Mouse (Mus musculus) T-helper 2 cell (primary cell): Measurements from ENCODE around the gene Clstn2.

ENCODE experiments used
- in situ Hi-C: fragments of 300-600 bp; cut with MboI, MseI; formaldehyde crosslinking; loops from one replicate; pipeline ENCODE4 v1.15.1; 2025; ENCODE audit warnings: high pct_unique_total_duplicates

Gene Clstn2

GRCm38 (mm10) chr9:97774991-97775390 lies 258.0 kb downstream of the Clstn2 start:
- in situ Hi-C loops = no loop called here

- in situ Hi-C loops = no loop called here
Measured at GRCm38 (mm10) chr9:97773911-97774310, 259.1 kb downstream of the Clstn2 start.

DNA sequence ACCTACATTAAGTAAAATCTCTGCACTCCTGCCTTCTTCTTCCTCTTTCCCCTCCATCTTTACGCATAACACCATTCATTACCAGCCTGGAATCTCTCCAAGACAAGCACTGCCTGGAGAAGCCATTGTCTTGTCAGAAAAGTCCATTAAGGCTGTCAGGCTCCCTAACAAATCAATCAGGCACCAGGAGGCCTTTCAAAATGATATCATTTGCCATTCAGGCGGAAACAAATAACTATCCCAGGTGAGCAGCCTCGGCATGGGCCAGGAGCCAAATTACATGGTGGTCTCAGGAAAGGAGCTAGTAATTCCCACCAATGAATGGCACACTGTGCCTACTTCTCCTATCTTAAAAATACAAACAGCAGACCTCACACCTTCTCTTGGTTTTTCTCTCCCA lies 260.6 kb downstream of the Clstn2 start:
- in situ Hi-C loops = no loop called here

- in situ Hi-C loops = no loop called here
Measured at GRCm38 (mm10) chr9:97769331-97769730, 263.6 kb downstream of the Clstn2 start.

DNA sequence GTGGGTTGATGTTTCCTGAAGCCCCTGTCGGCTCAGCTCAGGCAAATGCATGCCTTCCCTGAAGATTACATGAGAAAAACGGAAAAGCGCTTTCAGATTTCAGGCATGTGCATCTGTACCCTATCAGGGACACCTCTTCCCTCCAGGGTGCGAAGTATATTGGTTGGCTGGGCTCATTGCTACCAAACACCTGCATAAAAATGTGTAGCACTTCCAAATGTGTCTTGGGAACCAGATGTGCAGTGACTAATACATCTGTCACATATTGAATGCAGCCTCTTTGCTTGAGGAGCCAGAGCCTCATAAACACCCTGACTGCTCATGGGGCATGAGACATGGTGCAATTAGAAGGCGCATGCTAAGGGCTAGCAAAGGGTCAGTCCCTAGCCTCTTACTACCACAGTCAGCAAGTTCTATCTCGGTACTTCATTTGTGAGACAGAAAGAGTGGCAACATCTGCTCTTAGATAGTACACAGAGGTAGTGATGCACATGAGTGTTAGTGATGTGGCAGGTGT lies 267.7 kb downstream of the Clstn2 start:
- in situ Hi-C loops = no loop called here

GRCm38 (mm10) chr9:97763048-97763447 lies 269.9 kb downstream of the Clstn2 start:
- in situ Hi-C loops = no loop called here

DNA sequence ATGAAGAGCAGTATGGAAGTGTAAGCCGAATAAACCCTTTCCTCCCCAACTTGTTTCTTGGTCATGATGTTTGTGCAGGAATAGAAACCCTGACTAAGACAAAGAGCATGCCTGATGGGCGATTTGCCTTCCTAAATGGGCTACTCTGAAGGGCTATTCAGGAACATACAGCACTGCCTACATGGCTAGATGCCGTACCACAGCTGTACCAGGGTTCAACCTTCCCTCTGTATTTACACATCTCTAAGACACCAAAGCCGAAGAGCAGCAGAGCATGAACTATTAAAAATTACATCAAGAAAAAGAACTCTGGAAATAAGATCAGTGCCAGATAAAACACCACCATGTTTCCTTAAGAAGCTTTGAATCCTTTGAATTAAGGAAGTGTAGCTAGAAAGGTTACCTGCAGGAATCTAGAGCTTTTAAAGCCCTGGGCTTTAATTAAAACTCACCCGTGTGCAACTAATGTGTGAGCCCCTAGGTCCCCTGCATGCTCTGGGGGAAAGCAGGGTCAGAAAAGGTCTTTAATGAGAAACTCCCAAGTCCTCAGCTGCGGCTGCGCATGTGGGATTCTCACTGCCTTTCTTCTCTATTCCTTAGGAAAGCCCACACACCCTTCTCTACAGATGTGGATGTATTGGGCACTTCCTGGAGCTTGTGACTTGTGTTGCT lies 277.2 kb downstream of the Clstn2 start:
- in situ Hi-C loops = no loop called here

DNA sequence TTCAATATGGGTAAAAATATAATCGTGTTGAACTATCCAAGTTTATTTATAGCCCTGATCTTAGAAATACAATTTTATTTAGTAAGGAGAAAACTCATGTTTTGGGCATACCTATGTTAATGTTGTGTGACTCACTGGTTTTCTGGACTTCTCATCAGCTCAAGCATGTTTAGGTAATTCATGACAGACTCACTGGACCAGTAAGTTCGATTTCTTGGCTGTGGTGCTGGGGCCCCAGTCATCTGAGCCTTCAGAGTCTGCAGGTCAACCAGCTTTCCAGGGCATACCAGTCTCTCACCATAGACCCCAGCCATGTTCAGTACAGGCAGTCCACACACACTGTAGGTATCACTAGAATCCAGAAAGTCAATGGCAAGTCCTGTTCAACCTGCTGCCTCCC lies 279.3 kb downstream of the Clstn2 start:
- in situ Hi-C loops = no loop called here

- in situ Hi-C loops = no loop called here
Measured at GRCm38 (mm10) chr9:97746574-97746973, 286.4 kb downstream of the Clstn2 start.

DNA sequence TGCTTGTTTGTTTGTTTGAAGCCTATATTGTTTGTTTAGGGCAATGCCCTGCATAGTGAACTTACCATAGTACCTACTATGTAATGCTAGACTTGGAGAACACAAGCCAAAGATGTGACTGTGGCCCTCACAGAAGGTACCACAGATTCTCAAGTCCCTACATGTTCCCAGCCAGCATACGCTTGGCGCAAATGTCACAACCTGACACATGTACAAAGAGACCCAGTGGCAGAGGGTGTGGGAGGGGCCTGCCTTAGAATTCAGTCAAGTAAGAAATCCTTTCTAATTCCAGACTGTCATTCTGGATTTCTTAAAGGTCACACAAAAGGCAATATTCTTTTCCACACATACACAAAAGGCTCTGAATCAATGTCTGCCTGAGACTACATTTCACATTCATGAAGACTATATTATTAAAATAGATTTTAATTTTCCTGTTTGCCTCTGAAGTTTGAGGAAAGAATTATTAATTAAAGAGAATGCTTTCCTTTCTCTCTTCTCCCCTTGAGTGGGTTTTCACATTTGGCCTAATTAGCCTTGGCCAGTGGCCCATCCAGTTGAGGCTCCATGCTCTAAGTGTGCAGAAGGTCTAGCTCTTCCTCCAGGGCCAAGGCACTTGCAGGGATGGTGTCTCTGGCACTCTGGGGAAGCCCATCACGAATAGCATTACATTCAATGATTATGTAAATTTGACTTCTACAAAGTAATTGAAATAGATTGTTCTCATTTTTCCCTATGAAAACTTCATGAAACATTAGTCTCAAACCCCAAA lies 305.1 kb downstream of the Clstn2 start:
- in situ Hi-C loops = no loop called here

- in situ Hi-C loops = no loop called here
Measured at GRCm38 (mm10) chr9:97717728-97718127, 315.3 kb downstream of the Clstn2 start.

- in situ Hi-C loops = no loop called here
Measured at GRCm38 (mm10) chr9:97717005-97717404, 316.0 kb downstream of the Clstn2 start.

- in situ Hi-C loops = no loop called here
Measured at GRCm38 (mm10) chr9:97712888-97713287, 320.1 kb downstream of the Clstn2 start.

GRCm38 (mm10) chr9:97703901-97704503 lies 329.0 kb downstream of the Clstn2 start:
- in situ Hi-C loops = loop anchor here (10.0 kb wide), 1 partner anchor 409 kb away; no protein-coding TSS in a partner anchor

- in situ Hi-C loops = loop anchor here (10.0 kb wide), 1 partner anchor 408 kb away; no protein-coding TSS in a partner anchor
Measured at GRCm38 (mm10) chr9:97702989-97703388, 330.0 kb downstream of the Clstn2 start.

- in situ Hi-C loops = loop anchor here (10.0 kb wide), 1 partner anchor 405 kb away; no protein-coding TSS in a partner anchor
Measured at GRCm38 (mm10) chr9:97699983-97700382, 333.0 kb downstream of the Clstn2 start.

DNA sequence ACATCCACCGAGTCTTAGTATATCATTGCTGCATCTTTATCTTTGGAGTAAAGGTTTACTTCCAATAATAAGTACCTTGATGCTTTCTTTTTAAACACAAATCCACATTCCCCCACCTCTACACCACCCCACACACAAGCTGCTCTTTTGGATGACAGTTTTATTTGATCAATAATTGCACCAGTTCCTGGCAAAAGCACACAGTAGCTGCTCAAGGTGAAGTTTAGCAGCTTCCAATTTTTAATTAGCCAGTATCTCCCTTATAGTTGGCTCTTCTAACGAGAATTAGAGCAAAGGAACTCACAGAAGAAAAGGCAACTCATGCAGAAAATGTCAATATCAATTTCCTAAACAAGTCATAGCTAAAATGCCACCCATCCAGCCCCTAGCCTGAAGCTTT lies 334.0 kb downstream of the Clstn2 start:
- in situ Hi-C loops = no loop called here

DNA sequence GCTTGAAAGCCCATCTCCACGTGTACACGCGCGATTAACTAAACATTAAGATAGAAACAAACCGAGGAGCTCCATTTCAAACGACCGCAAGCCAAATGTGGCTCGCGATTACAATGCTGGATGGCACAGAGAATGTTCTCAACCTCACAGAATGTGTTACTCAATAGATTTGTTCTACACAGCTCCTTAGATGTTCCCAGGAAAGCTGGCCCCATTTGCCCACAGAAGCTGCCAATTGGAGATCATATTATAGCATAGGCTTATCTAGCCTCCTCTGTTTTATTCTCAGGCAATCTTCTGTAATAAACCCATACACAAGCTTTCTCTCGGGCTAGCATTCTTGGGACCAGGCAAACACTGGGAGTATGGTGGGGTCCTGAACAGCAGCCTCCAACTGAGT lies 334.9 kb downstream of the Clstn2 start:
- in situ Hi-C loops = no loop called here

- in situ Hi-C loops = no loop called here
Measured at GRCm38 (mm10) chr9:97696655-97697235, 336.2 kb downstream of the Clstn2 start.

DNA sequence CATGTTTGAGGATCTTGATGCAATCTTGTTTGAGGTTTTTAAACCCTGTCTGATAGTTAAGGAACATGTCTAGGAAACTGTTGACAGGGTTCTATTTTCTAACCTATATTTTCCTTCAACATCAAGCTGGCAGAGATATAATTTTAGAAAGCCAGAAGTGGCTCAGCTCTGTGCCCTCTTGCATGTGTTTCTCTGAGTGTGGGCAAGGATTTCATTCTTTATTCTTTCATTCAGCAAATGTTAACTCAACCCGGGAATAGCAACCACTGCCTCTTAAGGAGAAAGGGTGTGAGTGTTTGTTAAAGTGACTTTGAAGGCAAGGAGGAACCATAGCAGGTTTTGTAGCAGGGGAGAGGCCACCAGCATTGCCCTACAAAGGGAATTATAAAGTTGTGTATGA lies 337.7 kb downstream of the Clstn2 start:
- in situ Hi-C loops = no loop called here

- in situ Hi-C loops = no loop called here
Measured at GRCm38 (mm10) chr9:97686826-97687425, 346.1 kb downstream of the Clstn2 start.

DNA sequence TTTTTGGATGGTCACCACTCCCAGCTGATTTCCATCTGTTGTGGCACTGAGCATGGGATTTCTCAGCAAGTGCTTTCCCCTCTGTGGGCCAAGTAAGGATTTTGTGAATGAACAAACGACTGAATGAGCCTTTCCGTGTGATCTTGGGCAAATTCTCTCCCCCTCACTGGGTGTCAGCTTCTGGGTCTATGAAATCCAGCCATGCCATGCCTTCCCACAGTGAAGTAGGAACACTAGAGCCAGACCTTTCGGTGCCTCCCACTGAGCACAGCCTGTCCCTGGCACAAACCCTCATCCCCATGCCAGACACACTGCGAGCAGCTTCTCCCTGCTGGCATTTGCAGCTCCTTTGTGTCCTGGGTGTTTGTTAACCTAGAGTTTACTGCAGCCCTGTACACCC lies 347.3 kb downstream of the Clstn2 start:
- in situ Hi-C loops = no loop called here
